Mouse (Mus musculus) C2C12 (cell line): ENCODE measurements around the gene Scoc. TPM values are rescaled to one million over a fixed set of nuclear protein-coding genes. Genes with fewer than 3 reads are reported as not detected.

Experiments used
- H3K27me3 ChIP-seq: one replicate; pipeline ENCODE4 v1.6.1; 2011; ENCODE audit not compliant: control insufficient read depth, insufficient read depth, insufficient read length
- H3K36me3 ChIP-seq: one replicate; pipeline ENCODE4 v1.6.1; 2011; ENCODE audit not compliant: control insufficient read depth, insufficient read depth
- H3K4me3 ChIP-seq: one replicate; pipeline ENCODE4 v1.5.1; 2011; ENCODE audit warnings: mild to moderate bottlenecking, control low read depth; ENCODE audit not compliant: poor library complexity, insufficient read depth, severe bottlenecking
- H3K79me2 ChIP-seq: one replicate; pipeline ENCODE4 v1.6.1; 2011; ENCODE audit not compliant: control insufficient read depth, insufficient read depth
- H3K79me3 ChIP-seq: one replicate; pipeline ENCODE4 v1.6.1; 2011; ENCODE audit warnings: low read depth, control low read depth
- H3ac ChIP-seq: one replicate; pipeline ENCODE3; 2011; ENCODE audit warnings: low read depth; ENCODE audit not compliant: control insufficient read depth, insufficient read length
- CEBPB ChIP-seq: IDR thresholded peaks from one replicate; pipeline ENCODE4 v1.6.1; 2011; ENCODE audit warnings: low read depth, mild to moderate bottlenecking, control low read depth, moderate library complexity
- CTCF ChIP-seq: IDR thresholded peaks from one replicate; pipeline ENCODE4 v1.5.1; 2011; ENCODE audit not compliant: control insufficient read depth, insufficient read depth, insufficient read length
- FOSL1 ChIP-seq: IDR thresholded peaks from one replicate; pipeline ENCODE4 v1.8.0; 2011; ENCODE audit warnings: mild to moderate bottlenecking, low read length; ENCODE audit not compliant: poor library complexity, insufficient read depth, severe bottlenecking
- MAX ChIP-seq: IDR thresholded peaks from one replicate; pipeline ENCODE4 v1.6.1; 2011; ENCODE audit warnings: mild to moderate bottlenecking, control low read depth
- MYOD1 ChIP-seq: IDR thresholded peaks from one replicate; pipeline ENCODE4 v1.6.1; 2011; ENCODE audit warnings: low read depth; ENCODE audit not compliant: control insufficient read depth, insufficient read length
- MYOG ChIP-seq: IDR thresholded peaks from one replicate; pipeline ENCODE4 v1.6.1; 2011; ENCODE audit not compliant: control insufficient read depth, insufficient read length; ENCODE audit errors: extremely low read depth
- USF1 ChIP-seq: IDR thresholded peaks from one replicate; pipeline ENCODE4 v1.6.1; 2011; ENCODE audit warnings: low read depth, mild to moderate bottlenecking, control low read depth, moderate library complexity
- long read RNA-seq, 2 experiments: library from polyadenylated mRNA; unstranded; transcript quantifications; one replicate each; pipeline ENCODE4 v2.0.0; 2019 to 2020
- polyA plus RNA-seq: library from polyadenylated mRNA; unstranded; fragments of >200 nt; fragmentation: generic; extraction: Trizol; gene quantifications from one replicate; pipeline ENCODE4 v1.2.1, GENCODE M21; 2012; ENCODE audit warnings: missing spikeins

The Scoc gene
- 41.6 TPM for polyA plus RNA-seq
- long read RNA-seq, experiment 1, transcript Scoc-202 (4 exons, 1,764 nt): minor isoform, 11 of 107 reads
- long read RNA-seq, experiment 1, transcript Scoc-203 (4 exons, 409 nt): major isoform, 92 of 107 reads
- long read RNA-seq, experiment 1, partial matches to known transcripts: 1 of 107 reads
- long read RNA-seq, experiment 1, other reads (novel, unspliced or antisense): 3 of 107 reads
- long read RNA-seq, experiment 2, transcript Scoc-202 (4 exons, 1,764 nt): minor isoform, 39 of 266 reads
- long read RNA-seq, experiment 2, transcript Scoc-203 (4 exons, 409 nt): major isoform, 221 of 266 reads
- long read RNA-seq, experiment 2, partial matches to known transcripts: 2 of 266 reads
- long read RNA-seq, experiment 2, other reads (novel, unspliced or antisense): 4 of 266 reads

DNA sequence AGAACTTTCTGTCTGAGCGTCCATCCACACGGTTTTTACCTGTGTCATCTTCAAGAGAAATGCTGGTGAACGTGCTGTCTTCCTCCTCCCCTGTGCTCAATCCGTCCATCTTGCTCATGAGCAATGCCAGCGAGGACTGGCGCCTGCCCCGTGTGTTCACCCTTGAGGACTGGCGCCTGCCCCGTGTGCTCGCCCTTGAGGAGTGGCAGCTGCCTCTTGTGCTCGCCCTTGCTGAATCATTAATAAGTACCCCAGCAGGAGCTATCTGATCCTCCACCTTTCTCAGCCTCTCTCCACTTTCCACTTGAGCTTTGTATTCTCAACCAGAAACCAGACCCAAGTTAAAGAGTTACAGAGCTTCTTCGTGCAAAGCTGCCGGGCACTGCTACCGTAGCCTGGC is at the start of gene Scoc:
TSS of gene Scoc (minus strand) at position 170 of the 400 bp plus-strand sequence.
- TF ChIP-seq MYOG: no peak
- no peak for TF ChIP-seq MYOD1
- no peak for TF ChIP-seq MAX
- TF ChIP-seq CTCF: no peak
- TF ChIP-seq FOSL1: no peak
- no peaks in the 10 kb centered on the region for H3K79me2 ChIP-seq
- H3K36me3 ChIP-seq: no peaks in the 10 kb centered on the region
- no peak within 1 kb of the TSS for H3K4me3 ChIP-seq
- H3ac ChIP-seq: no peak within 1 kb of the TSS
- H3K79me3 ChIP-seq: no peaks in the 10 kb centered on the region
- peaks cover 5% of the 10 kb centered on the region for H3K27me3 ChIP-seq

DNA sequence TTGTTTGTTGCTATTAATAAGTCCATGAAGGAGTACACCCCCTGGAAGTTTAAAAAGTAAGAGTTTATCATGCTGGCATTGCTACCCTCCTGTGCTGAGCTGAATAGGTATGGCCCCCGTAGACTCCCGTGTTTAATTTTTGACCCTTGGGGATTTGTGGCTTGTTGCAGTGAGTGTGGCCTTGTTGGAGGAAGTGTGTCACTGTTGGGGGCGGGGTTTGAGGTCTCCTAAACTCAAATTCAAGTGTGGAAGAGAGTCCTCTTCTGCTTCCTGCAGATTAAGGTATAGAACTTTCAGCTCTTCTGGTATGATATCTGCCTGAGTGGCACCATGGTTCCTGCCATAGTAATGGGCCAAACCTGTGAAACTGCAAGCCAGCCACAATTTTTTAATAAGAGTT is 1.4 kb upstream of the Scoc start:
- H3K79me2 ChIP-seq: no peaks in the 10 kb centered on the region
- H3K4me3 ChIP-seq: no peak overlapping the region
- peaks cover 5% of the 10 kb centered on the region for H3K27me3 ChIP-seq
- TF ChIP-seq FOSL1: no peak
- TF ChIP-seq MYOD1: no peak
- TF ChIP-seq MYOG: no peak
- no peak for TF ChIP-seq MAX
- TF ChIP-seq CTCF: no peak
- TF ChIP-seq CEBPB: no peak
- TF ChIP-seq USF1: no peak
- no peak overlapping the region for H3ac ChIP-seq
- no peaks in the 10 kb centered on the region for H3K79me3 ChIP-seq
- no peaks in the 10 kb centered on the region for H3K36me3 ChIP-seq

DNA sequence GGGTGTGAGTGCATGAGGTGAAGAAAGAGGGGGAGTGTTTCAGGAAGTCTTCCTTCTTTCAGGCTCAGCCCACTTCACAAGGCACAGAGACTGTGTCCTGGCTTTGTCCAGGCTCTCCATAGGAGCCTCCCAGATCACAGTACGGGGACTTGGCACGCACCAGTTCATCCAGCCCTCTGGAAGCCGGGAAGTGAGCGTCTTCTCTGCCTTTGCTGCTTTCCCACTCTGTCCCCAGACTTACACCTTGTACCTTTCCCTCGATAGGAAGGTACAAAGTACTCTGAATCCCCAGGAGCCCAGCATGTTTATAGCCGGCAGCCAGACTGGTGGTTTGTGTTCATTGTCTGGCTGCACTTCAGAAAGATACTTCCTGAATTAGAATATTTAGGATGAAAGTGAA is 1.1 kb downstream of the Scoc start:
- peaks cover 5% of the 10 kb centered on the region for H3K27me3 ChIP-seq
- H3K79me2 ChIP-seq: no peaks in the 10 kb centered on the region
- TF ChIP-seq CTCF: no peak
- no peak for TF ChIP-seq MAX
- TF ChIP-seq MYOD1: no peak
- TF ChIP-seq FOSL1: no peak
- TF ChIP-seq CEBPB: no peak
- H3K4me3 ChIP-seq: no peak overlapping the region
- no peaks in the 10 kb centered on the region for H3K36me3 ChIP-seq
- no peak overlapping the region for H3ac ChIP-seq
- no peaks in the 10 kb centered on the region for H3K79me3 ChIP-seq

DNA sequence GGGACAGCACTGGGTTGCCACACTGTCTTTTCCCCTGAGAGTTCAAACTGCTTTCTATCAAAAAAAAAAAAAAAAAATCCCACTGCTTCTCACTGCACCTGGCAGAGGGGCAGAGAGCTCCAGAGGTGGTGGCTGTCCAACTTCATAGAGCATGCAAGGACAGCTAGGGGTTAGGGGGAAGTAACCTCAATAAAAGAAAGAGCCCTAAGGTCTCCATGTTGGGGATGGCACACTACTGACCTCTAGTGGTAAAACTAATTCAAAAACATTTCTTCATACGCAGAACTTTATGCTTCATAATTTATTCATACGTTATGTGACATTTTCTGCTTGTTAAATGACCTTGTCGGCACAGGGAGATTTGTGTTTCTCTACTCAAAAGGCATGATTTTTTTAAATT is 7.1 kb downstream of the Scoc start:
- Histone ChIP-seq H3ac (no peak overlapping the region), H3K27me3 (no peaks in the 10 kb centered on the region), H3K36me3 (no peaks in the 10 kb centered on the region), H3K79me3 (no peaks in the 10 kb centered on the region), H3K4me3 (no peak overlapping the region), H3K79me2 (no peaks in the 10 kb centered on the region)
- TF ChIP-seq USF1 (no peak), FOSL1 (no peak), MYOG (no peak), CEBPB (no peak), MAX (no peak), MYOD1 (no peak), CTCF (no peak)

DNA sequence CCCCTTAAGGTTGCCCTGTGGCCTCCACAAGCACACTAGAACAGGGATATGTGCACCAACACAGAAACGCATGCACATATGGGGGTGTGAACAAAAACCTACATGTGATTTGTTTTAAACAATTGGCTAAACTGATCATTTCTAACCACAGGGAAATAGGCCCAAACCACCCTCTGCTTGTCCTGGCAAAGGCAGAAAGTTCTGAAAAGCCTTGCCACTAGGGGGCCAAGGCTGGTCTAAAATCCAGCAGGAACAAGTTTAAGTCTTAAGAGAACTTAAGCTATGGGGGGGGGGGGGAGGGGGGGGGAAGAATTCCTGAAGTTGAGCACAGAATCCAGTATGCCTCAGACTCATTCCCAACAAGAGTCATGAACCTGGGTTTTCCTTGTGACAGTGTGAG is 8.2 kb downstream of the Scoc start:
- H3ac ChIP-seq: no peak overlapping the region
- TF ChIP-seq MAX (no peak), USF1 (no peak), MYOG (no peak), FOSL1 (no peak), CEBPB (no peak), MYOD1 (no peak), CTCF (no peak)
- no peak overlapping the region for H3K4me3 ChIP-seq
- H3K79me3 ChIP-seq: no peaks in the 10 kb centered on the region
- no peaks in the 10 kb centered on the region for H3K27me3 ChIP-seq
- no peaks in the 10 kb centered on the region for H3K79me2 ChIP-seq
- no peaks in the 10 kb centered on the region for H3K36me3 ChIP-seq

DNA sequence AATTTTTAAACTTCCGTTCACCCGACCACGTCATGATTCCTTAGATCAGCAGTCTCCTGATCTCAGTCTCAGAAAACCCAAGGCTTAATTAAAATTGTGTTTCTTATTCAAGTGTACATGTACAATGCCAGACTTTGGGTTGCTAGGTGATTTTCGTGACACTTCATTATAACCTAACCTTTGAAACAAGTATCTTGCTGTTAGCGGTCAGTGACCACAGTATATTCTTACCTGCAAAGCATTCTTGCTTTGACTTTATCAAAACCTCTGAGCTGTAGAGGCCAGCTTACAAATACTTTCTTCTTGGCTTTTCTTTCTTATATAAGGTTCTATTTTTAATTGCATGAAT is 15.2 kb downstream of the Scoc start:
- peak overlapping the region; percentile 28 for H3K4me3 ChIP-seq
- peaks cover 24% of the 10 kb centered on the region for H3K79me2 ChIP-seq
- peaks cover 2% of the 10 kb centered on the region for H3K36me3 ChIP-seq
- no peaks in the 10 kb centered on the region for H3K27me3 ChIP-seq
- H3ac ChIP-seq: peak overlapping the region; percentile 18
- H3K79me3 ChIP-seq: peaks cover 15% of the 10 kb centered on the region
- TF ChIP-seq USF1: no peak
- no peak for TF ChIP-seq CEBPB
- TF ChIP-seq CTCF: no peak
- no peak for TF ChIP-seq FOSL1
- TF ChIP-seq MAX: no peak
- no peak for TF ChIP-seq MYOD1
- TF ChIP-seq MYOG: no peak
